Comparison of ENCODE assay signal across 27 mouse cellular contexts in genomic region chr10:95918716-95919115, GRCm38 (mm10). TPM values are rescaled to one million over a fixed set of nuclear protein-coding genes. Genes with fewer than 3 reads are reported as not detected.
DNase-seq lines count a peak whose midpoint lies in the region; ATAC-seq and TF ChIP-seq lines count a peak whose summit lies in the region.
"Had no signal": no experiment of that assay in that cellular context is flagged by ENCODE, and none has a peak within 500 bp of the region (broad histone marks: within the 10 kb centered on the region; RNA-seq: fewer than 3 reads in every experiment).

No protein-coding gene starts in this region.

- POLR2A ChIA-PET in Patski (lab: Charles Lee): no interaction called here

- H3K4me1 ChIP-seq in heart, embryonic 13.5 days: no peaks in the 10 kb centered on the region
- H3K4me1 ChIP-seq: embryonic facial prominence, embryonic 12.5 days; forebrain, embryonic 13.5 days; hindbrain, embryonic 15.5 days; lung, embryonic 15.5 days; midbrain, embryonic 12.5 days had no signal

- no peak overlapping the region for H3K4me3 ChIP-seq in heart, embryonic 13.5 days
- H3K4me3 ChIP-seq in myocyte: no peak overlapping the region
- H3K4me3 ChIP-seq: embryonic facial prominence, embryonic 12.5 days; erythroblast, embryonic 14.5 days; forebrain, embryonic 13.5 days; hindbrain, embryonic 15.5 days; limb, embryonic 13.5 days; lung, embryonic 15.5 days; megakaryocyte, embryonic 14.5 days; midbrain, embryonic 12.5 days had no signal

- H3K27me3 ChIP-seq in heart, embryonic 13.5 days (replicated peaks): no peaks in the 10 kb centered on the region
- H3K27me3 ChIP-seq in Patski (no peaks in the 10 kb centered on the region), myocyte (ENCODE audit: control insufficient read depth, insufficient read depth, insufficient read length) (no peaks in the 10 kb centered on the region)
- H3K27me3 ChIP-seq: embryonic facial prominence, embryonic 12.5 days; forebrain, embryonic 13.5 days; hindbrain, embryonic 15.5 days; limb, embryonic 13.5 days; lung, embryonic 15.5 days; midbrain, embryonic 12.5 days had no signal

- no peak overlapping the region for H3K4me2 ChIP-seq in heart, embryonic 13.5 days
- peak overlapping the region; percentile 15 for H3K4me2 ChIP-seq in myocyte (ENCODE audit: low read depth)
- H3K4me2 ChIP-seq: embryonic facial prominence, embryonic 12.5 days; forebrain, embryonic 13.5 days; heart, embryonic 11.5 days; hindbrain, embryonic 15.5 days; limb, embryonic 13.5 days; liver, embryonic 11.5 days; lung, embryonic 15.5 days; midbrain, embryonic 12.5 days had no signal

- CTCF ChIA-PET in Patski (lab: Charles Lee): no interaction called here

- in situ Hi-C loops in Patski (cut with MboI; ENCODE audit: low pct_unique_long_range_greater_than_20kb): loop anchor here (25.0 kb wide), 1 partner anchor 1419 kb away; no protein-coding TSS in a partner anchor

- no peak for TF ChIP-seq POLR2A in myocyte (IDR thresholded peaks at IDR 0.05; ENCODE audit: insufficient read length, low read depth)

- ATAC-seq in heart, embryonic 13.5 days (ENCODE audit: extremely low read depth, insufficient number of reproducible peaks, low FRiP score, low TSS enrichment): no peak
- ATAC-seq in Patski: peak; percentile 57
- ATAC-seq: forebrain, embryonic 13.5 days; inflammation-experienced regulatory T-cells, adult 6 months had no signal

- no peaks in the 10 kb centered on the region; the same call in 1 of the 2 replicates for H3K9me3 ChIP-seq in heart, embryonic 13.5 days
- H3K9me3 ChIP-seq: embryonic facial prominence, embryonic 12.5 days; forebrain, embryonic 13.5 days; hindbrain, embryonic 15.5 days; limb, embryonic 13.5 days; lung, embryonic 15.5 days; midbrain, embryonic 12.5 days had no signal

- 54% methylated on average over 3 of the region's 3 CpGs for WGBS in heart, embryonic 13.5 days

- no peak for TF ChIP-seq CTCF in Patski (IDR thresholded peaks at IDR 0.05)

- H3K79me2 ChIP-seq in myocyte (ENCODE audit: control insufficient read depth, insufficient read depth): no peaks in the 10 kb centered on the region

- 0 out of 2 replicates have a peak overlapping the region, but pooled peaks have one; percentile 5 for H3K27ac ChIP-seq in heart, embryonic 13.5 days (replicated peaks)
- H3K27ac ChIP-seq: embryonic facial prominence, embryonic 12.5 days; forebrain, embryonic 13.5 days; hindbrain, embryonic 15.5 days; limb, embryonic 13.5 days; lung, embryonic 15.5 days; midbrain, embryonic 12.5 days had no signal

- H3K9ac ChIP-seq in heart, embryonic 13.5 days: no peak overlapping the region
- H3K9ac ChIP-seq: embryonic facial prominence, embryonic 12.5 days; forebrain, embryonic 13.5 days; hindbrain, embryonic 15.5 days; limb, embryonic 13.5 days; lung, embryonic 15.5 days; midbrain, embryonic 12.5 days had no signal

- DNase-seq in heart, adult 8-10 months (ENCODE audit: low spot score): no peak
- no peak for DNase-seq in Patski (ENCODE audit: low read depth, low spot score)
- peak; percentile 9 for DNase-seq in fibroblast of lung, adult 2 months (ENCODE audit: low read depth)
- DNase-seq in adrenal gland, postnatal 36 days: no peak
- no peak for DNase-seq in right cerebral cortex, postnatal 25 days
- DNase-seq: adrenal gland, postnatal 10 days; B cell, adult 2 months; cerebellum, adult 18-20 months; cerebellum, postnatal 10 days; gastrocnemius, postnatal 14 days; kidney, adult 11 months; kidney, postnatal 36 days; layer of hippocampus, postnatal 36 days; lung, postnatal 4 days had no signal

- no peaks in the 10 kb centered on the region for H3K36me3 ChIP-seq in heart, embryonic 13.5 days
- no peaks in the 10 kb centered on the region for H3K36me3 ChIP-seq in myocyte (ENCODE audit: control insufficient read depth, insufficient read depth)
- H3K36me3 ChIP-seq: embryonic facial prominence, embryonic 12.5 days; hindbrain, embryonic 15.5 days; limb, embryonic 13.5 days; lung, embryonic 15.5 days; midbrain, embryonic 12.5 days had no signal

- H3ac ChIP-seq in myocyte (ENCODE audit: control insufficient read depth, insufficient read length): no peak overlapping the region

TF ChIP-seq in myocyte, 11 proteins besides CTCF, POLR2A, EP300 and RAD21:
- no peak for TF ChIP-seq CEBPB (IDR thresholded peaks at IDR 0.05; ENCODE audit: insufficient read depth, poor library complexity, severe bottlenecking)

RNA-seq across cellular contexts. Expression of gene Eea1, which starts 21.7 kb away (rescaled TPM):
- polyA plus RNA-seq in heart, embryonic 13.5 days (2015; fragmentation: Nextera tagmentation; extraction: Ambion mirVana): 15.9 and 17.6 TPM in 2 replicates
- total RNA-seq in heart, adult 8-10 months (2022): 10 to 100 TPM; 30.4 to 36.9 (median 30.9) TPM
- polyA plus RNA-seq in Patski (2021) (20.2 TPM), myocyte (2012; fragmentation: generic; extraction: Trizol) (6.9 TPM)
- total RNA-seq in adrenal gland, postnatal 36 days (2021): 10 to 100 TPM; 27.0 to 42.1 TPM
